Mouse (Mus musculus): ENCODE results near the gene Cadps2.

- TF ChIP-seq CTCF (IDR thresholded peaks at IDR 0.05; ENCODE audit: insufficient read depth, low read length) (no peak), POLR2A (IDR thresholded peaks at IDR 0.05; ENCODE audit: borderline replicate concordance, extremely low read depth, low read depth, low read length) (no peak)
Measured at GRCm38 (mm10) chr6:23246790-23247511, 592.3 kb downstream of the Cadps2 start.
